Mouse (Mus musculus) brain, embryonic 14.5 days (tissue): ENCODE measurements around the gene Rbfox3. TPM values are rescaled to one million over a fixed set of nuclear protein-coding genes. Genes with fewer than 3 reads are reported as not detected.

ENCODE experiments used
- DNase-seq: peaks from one replicate; pipeline ENCODE4 v3.0.0-alpha.2; 2011; ENCODE audit warnings: low read depth
- CTCF ChIP-seq: fragments of 200-500 bp; IDR thresholded peaks from 2 replicates; pipeline ENCODE4 v1.5.1; 2012; ENCODE audit warnings: inconsistent platforms, mild to moderate bottlenecking, moderate library complexity, borderline replicate concordance; ENCODE audit not compliant: insufficient read depth, insufficient read length; ENCODE audit errors: extremely low read depth
- POLR2A ChIP-seq: fragments of 200-500 bp; IDR thresholded peaks from 2 replicates; pipeline ENCODE4 v1.6.1; 2012; ENCODE audit warnings: mild to moderate bottlenecking, inconsistent platforms, borderline replicate concordance; ENCODE audit not compliant: poor library complexity, insufficient read depth, insufficient read length, severe bottlenecking; ENCODE audit errors: extremely low read depth
- polyA plus RNA-seq: library from polyadenylated mRNA; depleted of rRNA; stranded (reverse); fragments of >200 nt; gene quantifications from 2 replicates; pipeline ENCODE4 v1.2.3, GENCODE M21; 2012; rRNA removed

The Rbfox3 gene
- 19.7 and 37.6 TPM in 2 replicates for polyA plus RNA-seq

DNA sequence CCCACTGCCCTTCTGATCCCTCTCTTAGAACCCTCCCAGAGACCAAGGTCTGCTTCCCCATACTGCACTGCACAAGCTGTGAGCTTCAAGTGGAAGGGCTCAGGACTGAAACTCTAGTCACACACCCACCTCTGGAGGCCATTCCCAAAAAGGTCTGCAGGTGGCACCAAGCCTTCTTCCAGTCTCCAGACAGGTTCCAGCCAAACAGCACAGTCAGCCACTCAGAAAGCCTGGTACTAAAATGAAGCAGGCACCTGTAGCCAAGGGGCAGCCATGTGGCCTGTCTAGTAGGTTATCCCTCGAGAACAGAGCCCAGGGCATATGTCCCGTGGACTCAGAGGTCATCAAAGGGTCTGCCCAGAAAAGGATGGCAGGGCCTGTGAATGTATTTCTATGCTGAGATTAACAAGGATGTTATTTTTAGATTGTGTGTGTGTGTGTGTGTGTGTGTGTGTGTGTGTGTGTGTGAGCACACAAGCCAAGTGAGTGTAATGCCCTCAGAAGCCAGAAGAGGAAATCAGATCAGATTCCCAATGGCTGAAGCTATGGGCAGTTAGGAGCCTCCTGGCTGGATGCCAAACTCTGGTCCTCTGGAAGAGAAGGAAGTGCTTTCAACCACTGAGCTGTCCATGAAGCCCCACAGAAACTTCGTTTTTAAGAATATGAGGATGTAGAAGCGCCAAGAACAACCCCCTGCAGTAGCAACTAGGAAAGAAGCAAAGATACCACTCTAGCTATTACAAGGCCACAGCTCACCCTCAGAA is at the start of gene Rbfox3:
Gene Rbfox3, minus strand, starts transcription at position 291 of the 764 bp plus-strand sequence.
- DNase-seq, result peak; percentile 66

DNA sequence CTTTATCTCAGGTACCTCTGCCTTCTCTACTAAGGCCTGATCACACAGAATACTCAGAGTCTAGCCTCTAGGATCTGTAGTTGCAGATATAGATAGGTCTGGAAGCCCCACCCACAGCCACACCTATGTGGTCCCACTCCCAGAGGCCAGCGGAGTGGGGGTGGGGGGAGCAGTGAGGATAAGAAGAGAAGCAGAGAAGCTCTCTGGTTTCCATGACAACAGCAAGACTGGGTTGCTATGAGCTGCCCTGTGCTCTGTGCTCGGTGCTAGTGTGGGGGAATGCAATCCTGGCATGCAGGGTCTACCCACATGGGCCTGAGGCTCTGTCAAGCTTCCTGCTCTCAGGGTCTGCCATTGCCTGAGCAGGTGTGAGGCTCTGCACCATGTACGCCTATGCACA is 49.3 kb upstream of the Rbfox3 start:
- peak; percentile 70 for DNase-seq
- TF ChIP-seq POLR2A (no peak), CTCF (no peak)

More for the DNA sequence above, at the start of gene Rbfox3:
- TF ChIP-seq CTCF, result peak; percentile 40; the same call in 1 of the 2 replicates
- no peak for TF ChIP-seq POLR2A

DNA sequence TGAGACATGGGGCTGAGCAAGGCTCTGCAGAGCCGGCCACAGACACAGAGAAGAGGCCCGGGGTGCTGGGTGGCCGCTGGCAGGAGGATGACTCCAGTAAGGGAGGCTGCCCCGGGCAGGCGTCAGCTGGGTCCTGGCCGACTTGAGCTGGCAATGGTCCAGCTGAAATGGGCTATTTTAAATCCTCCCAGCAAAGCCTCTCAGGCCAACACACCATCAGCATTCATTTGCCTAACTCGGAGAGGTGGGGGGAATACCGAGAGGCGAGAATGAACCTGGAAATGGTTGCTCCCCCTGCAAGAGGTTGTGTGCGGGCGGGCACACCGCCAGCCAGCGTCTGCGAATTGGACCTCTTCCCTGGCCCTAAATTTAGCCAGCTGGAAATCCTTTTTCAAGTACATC is 45.7 kb upstream of the Rbfox3 start:
- TF ChIP-seq POLR2A, result no peak
- no peak for TF ChIP-seq CTCF

DNA sequence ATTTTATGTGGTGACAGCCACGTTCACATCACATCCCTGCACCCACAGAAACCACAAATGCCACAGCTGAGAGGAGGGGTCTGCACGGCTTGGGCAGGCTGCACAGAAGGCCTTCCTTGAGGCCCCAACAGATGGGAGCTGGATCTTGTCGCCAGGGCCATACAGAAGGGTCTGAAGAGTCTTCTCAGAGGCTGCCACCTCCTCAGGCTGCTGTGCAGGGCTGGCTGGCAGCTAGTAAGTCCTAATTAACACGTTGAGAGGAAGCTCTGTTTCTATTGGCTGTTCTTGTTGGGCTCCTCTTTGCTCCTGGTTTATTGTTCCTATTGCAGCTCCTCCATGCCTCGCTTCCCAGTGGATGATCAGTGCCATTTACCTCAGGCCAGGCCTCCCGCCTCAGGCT is 43.6 kb upstream of the Rbfox3 start:
- DNase-seq, result peak; percentile 91
- TF ChIP-seq POLR2A, result no peak
- no peak for TF ChIP-seq CTCF

More for the DNA sequence above, 45.7 kb upstream of the Rbfox3 start:
- peak; percentile 95 for DNase-seq

DNA sequence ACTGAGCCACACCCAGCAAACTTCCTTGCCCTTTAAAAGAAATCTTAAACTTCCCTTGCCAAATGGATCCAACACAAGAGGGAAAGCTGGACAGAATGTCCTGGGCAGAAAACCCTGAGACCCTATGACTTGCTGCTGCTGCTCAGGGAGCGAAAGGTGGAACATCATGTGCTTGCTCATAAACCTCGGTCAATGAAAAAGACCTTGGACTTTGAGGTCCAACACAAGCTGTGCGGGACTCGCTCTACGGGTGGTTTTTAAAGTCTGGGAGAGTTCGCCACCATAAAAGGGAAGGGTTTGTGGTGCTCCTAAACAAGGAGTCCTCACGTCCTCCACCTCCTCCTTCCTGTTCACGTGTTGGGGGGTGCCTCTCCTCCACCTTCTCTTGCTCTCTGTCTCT is 34.5 kb upstream of the Rbfox3 start:
- TF ChIP-seq CTCF (no peak), POLR2A (no peak)
- no peak for DNase-seq

DNA sequence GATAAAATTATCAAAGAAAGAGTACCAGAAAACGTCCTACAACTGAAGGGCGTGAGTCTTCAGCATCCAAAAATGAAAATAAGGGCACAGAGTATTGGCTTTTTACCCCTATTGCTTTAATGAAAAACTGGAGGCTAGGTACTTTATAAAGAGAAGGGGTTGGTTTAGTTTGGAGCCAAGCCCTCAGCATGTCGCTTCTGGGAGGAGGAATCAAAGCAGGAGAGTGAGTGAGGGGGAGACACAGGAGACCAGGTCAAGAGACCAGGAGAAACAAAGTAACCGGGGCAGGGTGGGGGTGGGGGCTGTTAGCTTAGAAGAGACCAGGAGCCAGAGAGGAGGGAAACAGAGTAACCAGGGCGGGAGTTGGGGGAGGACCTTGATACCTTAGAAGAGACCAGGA is 29.9 kb upstream of the Rbfox3 start:
- no peak for DNase-seq
- TF ChIP-seq POLR2A, result no peak

DNA sequence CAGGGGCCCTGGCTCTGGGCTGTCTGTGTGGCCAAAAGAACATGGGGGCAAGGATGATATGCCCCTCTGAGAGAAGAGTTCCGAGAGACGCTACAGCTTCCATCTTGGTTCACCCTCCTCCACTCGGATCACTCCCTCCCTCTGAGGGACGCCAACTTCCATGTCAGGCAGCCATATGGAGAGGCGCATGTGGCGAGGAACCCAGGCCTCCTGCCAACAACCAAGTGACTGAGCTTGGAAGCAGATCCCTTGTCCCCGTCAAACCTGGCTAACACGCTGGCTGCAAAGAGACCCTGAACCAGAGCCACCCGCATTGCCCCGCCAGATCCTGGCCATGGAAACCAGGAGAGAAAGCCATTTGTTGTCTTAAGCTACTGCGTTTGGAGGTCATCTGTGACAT is 29.1 kb upstream of the Rbfox3 start:
- DNase-seq, result peak; percentile 94
- TF ChIP-seq POLR2A (no peak), CTCF (no peak)

DNA sequence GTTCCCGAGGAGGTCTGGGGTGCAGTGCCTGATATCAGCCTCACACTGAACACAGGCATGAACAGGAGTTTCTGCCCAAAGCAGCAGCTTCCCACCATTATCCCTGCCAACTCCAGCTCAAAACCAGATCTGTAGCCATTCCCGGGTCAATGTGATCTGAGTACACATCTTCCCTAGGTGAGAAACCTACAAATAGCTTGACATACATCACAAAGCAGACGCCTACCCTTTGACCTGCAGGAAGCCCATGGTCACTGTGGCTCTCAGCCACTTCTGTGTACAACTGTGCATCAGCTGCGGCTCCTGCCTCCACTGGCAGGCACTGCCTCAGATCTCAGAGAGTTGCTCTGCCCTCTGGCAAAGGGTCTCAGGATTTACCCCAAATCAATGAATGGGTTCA is 28.3 kb upstream of the Rbfox3 start:
- DNase-seq, result no peak
- TF ChIP-seq POLR2A, result no peak
- no peak for TF ChIP-seq CTCF

DNA sequence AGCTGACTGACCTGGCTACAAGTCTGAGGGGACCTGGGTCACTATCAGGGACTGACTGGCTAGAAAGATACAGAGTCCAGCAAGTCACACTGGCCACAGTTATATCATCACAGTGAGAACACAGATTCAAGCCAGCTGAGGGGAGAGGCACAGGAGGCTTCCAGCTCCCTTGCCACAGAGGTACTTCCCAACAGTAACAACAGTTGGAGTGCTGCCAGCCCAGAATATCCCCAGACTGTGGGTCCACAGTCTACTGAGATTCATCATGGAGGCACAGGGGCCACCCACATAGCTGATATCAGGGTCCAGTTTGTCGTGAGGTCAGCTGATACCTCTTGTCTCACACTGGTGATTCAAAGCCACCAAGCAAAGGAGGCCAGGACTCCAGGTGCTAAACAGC is 23.5 kb upstream of the Rbfox3 start:
- DNase-seq, result no peak
- TF ChIP-seq POLR2A, result no peak
- TF ChIP-seq CTCF, result no peak

DNA sequence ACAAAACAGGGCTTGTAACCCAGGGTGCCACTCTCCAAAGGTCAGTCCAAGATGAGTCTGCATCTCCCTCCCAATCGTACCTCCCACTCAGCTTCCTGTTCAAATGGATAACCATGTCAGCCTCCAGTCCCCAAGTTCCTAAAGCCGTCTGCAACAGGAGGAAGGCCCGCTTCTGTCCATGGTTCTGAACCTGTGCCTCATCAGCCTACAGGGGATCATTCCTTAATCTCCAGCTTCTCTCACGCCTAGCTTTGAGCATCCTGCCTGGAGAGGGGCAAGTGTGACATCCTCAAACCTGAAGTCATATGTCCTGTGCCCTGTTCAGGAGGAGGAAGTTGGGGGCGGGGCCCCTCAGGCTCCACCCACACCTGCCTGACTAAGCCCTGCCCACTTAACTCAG is 15.7 kb upstream of the Rbfox3 start:
- DNase-seq, result no peak
- TF ChIP-seq POLR2A, result no peak
- TF ChIP-seq CTCF, result no peak

DNA sequence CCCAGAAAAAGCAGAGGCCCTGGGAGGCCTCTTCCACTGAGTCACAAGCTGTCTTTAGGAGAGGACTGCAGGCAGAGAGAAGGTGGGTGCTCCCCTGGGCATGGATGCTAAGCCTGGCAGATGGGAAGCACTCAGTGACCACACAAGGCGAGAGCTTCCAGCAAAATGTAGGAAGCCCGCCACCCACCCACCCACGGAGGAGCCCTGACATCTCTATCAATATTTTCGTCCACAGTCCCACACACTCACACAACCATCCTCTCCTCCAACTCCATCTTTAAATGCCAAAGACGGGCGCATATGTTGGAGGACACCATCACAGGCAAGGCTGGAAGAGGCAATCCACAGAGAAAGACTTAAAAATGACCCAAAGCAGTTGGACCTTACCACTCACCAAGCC is 10.5 kb upstream of the Rbfox3 start:
- no peak for DNase-seq
- TF ChIP-seq CTCF (no peak), POLR2A (no peak)

DNA sequence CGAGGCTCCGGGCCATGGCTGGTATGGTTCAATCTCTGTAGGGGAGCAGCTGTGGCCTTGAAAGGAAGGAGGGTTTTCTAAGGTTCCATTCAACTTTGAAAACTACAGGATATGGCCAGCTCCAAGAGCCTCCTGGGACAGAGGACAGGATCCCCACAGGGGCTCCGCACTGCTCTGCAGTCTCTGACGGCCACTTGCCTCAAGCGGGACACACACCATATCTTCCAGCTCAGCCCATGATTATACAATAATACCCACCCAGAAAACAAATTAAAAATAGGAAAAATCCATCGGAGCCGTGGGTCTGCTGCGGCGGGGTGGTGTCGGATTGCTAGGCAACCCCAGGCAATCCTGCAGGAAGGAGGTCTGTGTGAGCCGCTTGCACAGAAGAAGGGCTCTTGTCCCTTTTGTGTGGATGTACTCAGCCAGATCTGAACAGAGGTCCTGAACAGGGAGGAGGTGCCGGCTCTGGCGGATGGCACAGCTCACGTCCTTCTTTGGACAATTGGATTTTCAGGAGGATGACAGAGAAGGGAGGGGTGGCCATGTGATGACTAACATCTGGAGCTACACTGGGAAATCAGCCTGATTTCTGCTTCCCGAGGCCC is 5.1 kb upstream of the Rbfox3 start:
- no peak for TF ChIP-seq POLR2A
- peak; percentile 75 for DNase-seq
